Mouse (Mus musculus) forebrain, embryonic 12.5 days (tissue): ENCODE data around the gene Lrrc1. TPM values are rescaled to one million over a fixed set of nuclear protein-coding genes. Genes with fewer than 3 reads are reported as not detected.

Experiments used
- ATAC-seq: fragments of 200-750 bp; cut with Nextera tagmentation; 2 replicates; pipeline ENCODE4 v1.8.0; 2017; ENCODE audit warnings: moderate TSS enrichment; ENCODE audit not compliant: low FRiP score
- H3K27ac ChIP-seq: fragments of 300-500 bp; sonication (generic); 2 replicates; pipeline ENCODE4 v1.5.1; 2016; ENCODE audit warnings: mild to moderate bottlenecking
- H3K27me3 ChIP-seq: fragments of 300-500 bp; sonication (generic); 2 replicates; pipeline ENCODE4 v1.6.1; 2016; ENCODE audit warnings: mild to moderate bottlenecking
- H3K36me3 ChIP-seq: fragments of 300-500 bp; sonication (generic); replicated peaks from 2 replicates; pipeline ENCODE4 v1.6.1; 2016; ENCODE audit warnings: mild to moderate bottlenecking
- H3K4me1 ChIP-seq: fragments of 300-500 bp; sonication (generic); 2 replicates; pipeline ENCODE4 v1.6.1; 2016
- H3K4me2 ChIP-seq: fragments of 300-500 bp; sonication (generic); 2 replicates; pipeline ENCODE4 v1.6.1; 2016; ENCODE audit warnings: mild to moderate bottlenecking, moderate library complexity
- H3K4me3 ChIP-seq: fragments of 300-500 bp; sonication (generic); replicated peaks from 2 replicates; pipeline ENCODE4 v1.5.1; 2016; ENCODE audit warnings: mild to moderate bottlenecking
- H3K9ac ChIP-seq: fragments of 300-500 bp; sonication (generic); 2 replicates; pipeline ENCODE4 v1.6.1; 2016; ENCODE audit warnings: mild to moderate bottlenecking
- H3K9me3 ChIP-seq: fragments of 300-500 bp; sonication (generic); 2 replicates; pipeline ENCODE4 v1.6.1; 2016
- WGBS: fragments of 180-500 bp; shearing (Covaris S2); methylation state at CpG from one replicate; pipeline ENCODE4 v1.1.7; 2016; 5-methylcytosine and 5-hydroxymethylcytosine counted together
- polyA plus RNA-seq: library from polyadenylated mRNA; unstranded; fragments of >200 nt; fragmentation: Nextera tagmentation; extraction: Ambion mirVana; gene quantifications from 2 replicates; pipeline ENCODE4 v1.2.1, GENCODE M21; 2016

Lrrc1 gene
- polyA plus RNA-seq, 1 experiment from 2014 or later = 18.1 TPM

- no peak overlapping the region for H3K9ac ChIP-seq
- no peaks in the 10 kb centered on the region for H3K36me3 ChIP-seq
- H3K27ac ChIP-seq = no peak overlapping the region
- no peak overlapping the region for H3K4me2 ChIP-seq
- peaks cover 9% of the 10 kb centered on the region; the same call in 1 of the 2 replicates for H3K4me1 ChIP-seq
- WGBS = 88% methylated on average over 3 of the region's 3 CpGs
- no peak overlapping the region for H3K4me3 ChIP-seq
- no peaks in the 10 kb centered on the region for H3K27me3 ChIP-seq
- ATAC-seq = no peak
- no peaks in the 10 kb centered on the region for H3K9me3 ChIP-seq
Observed at GRCm38 (mm10) chr9:77411830-77412425, 132.7 kb downstream of the Lrrc1 start.

GRCm38 (mm10) chr9:77410968-77411367 is 133.7 kb downstream of the Lrrc1 start:
- H3K9ac ChIP-seq = no peak overlapping the region
- peaks cover 9% of the 10 kb centered on the region; the same call in 1 of the 2 replicates for H3K4me1 ChIP-seq
- 70% methylated on average over 4 of the region's 4 CpGs for WGBS
- H3K27ac ChIP-seq = no peak overlapping the region
- no peak overlapping the region for H3K4me3 ChIP-seq
- no peaks in the 10 kb centered on the region for H3K36me3 ChIP-seq
- no peaks in the 10 kb centered on the region for H3K27me3 ChIP-seq
- ATAC-seq = no peak
- H3K9me3 ChIP-seq = no peaks in the 10 kb centered on the region
- H3K4me2 ChIP-seq = no peak overlapping the region

- no peak overlapping the region for H3K9ac ChIP-seq
- ATAC-seq = no peak
- peaks cover 9% of the 10 kb centered on the region; the same call in 1 of the 2 replicates for H3K4me1 ChIP-seq
- H3K27ac ChIP-seq = no peak overlapping the region
- no peaks in the 10 kb centered on the region for H3K9me3 ChIP-seq
- no peak overlapping the region for H3K4me3 ChIP-seq
- H3K36me3 ChIP-seq = no peaks in the 10 kb centered on the region
- no peak overlapping the region for H3K4me2 ChIP-seq
- no peaks in the 10 kb centered on the region for H3K27me3 ChIP-seq
- WGBS = 89% methylated on average over 7 of the region's 7 CpGs
Observed at GRCm38 (mm10) chr9:77410524-77410923, 134.1 kb downstream of the Lrrc1 start.

- no peak for ATAC-seq
- Histone ChIP-seq H3K4me2 (no peak overlapping the region), H3K27me3 (no peaks in the 10 kb centered on the region), H3K9me3 (no peaks in the 10 kb centered on the region), H3K27ac (no peak overlapping the region), H3K9ac (no peak overlapping the region), H3K36me3 (no peaks in the 10 kb centered on the region), H3K4me3 (no peak overlapping the region), H3K4me1 (peaks cover 9% of the 10 kb centered on the region; the same call in 1 of the 2 replicates)
- 35% methylated on average over 6 of the region's 6 CpGs for WGBS
Observed at GRCm38 (mm10) chr9:77408053-77408603, 136.5 kb downstream of the Lrrc1 start.

DNA sequence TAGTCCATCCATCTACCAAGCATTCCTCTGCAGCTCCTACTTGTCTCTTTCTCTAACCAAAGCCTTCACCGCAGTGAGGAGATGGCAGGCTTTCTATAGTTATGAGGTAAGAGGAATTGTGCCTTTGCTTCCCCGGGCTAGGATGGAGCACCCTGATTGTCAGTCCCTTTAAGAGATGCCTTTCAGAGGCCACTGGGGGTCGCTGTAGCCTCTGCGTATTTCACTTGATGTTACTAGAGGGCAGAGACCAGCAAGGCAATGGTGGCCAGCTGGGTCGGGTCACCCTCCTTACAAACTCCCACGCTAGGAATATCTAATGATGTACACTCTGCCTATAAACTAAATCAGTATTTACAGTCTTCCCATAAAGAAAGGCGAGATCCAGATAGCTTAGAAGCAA is 137.8 kb downstream of the Lrrc1 start:
- no peaks in the 10 kb centered on the region for H3K9me3 ChIP-seq
- H3K4me2 ChIP-seq = no peak overlapping the region
- H3K4me1 ChIP-seq = peaks cover 9% of the 10 kb centered on the region; the same call in 1 of the 2 replicates
- no peaks in the 10 kb centered on the region for H3K36me3 ChIP-seq
- no peak overlapping the region for H3K9ac ChIP-seq
- H3K27me3 ChIP-seq = no peaks in the 10 kb centered on the region
- no peak overlapping the region for H3K4me3 ChIP-seq
- 50% methylated on average over 7 of the region's 7 CpGs for WGBS
- no peak overlapping the region for H3K27ac ChIP-seq
- 0 out of 2 replicates have a peak, but pooled peaks have one; percentile 27 for ATAC-seq

DNA sequence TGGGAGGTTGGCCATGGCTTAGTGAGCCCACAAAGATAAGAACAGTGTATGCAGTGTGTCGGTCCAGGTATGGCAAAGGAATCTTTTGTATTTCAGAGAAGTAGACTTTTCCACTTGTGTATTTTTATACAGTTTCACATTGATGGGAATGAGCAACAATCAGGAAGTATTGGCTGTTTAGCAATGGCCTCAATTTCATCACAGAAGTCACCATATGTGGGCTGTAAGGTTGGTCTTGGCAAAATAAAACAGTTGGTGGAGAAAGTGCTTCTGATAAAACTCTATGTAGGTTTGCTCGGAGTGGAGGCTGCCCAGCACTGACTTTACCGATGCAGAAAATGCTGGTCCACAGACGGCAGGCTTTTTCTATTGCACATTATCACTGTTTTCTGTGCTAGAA is 140.2 kb downstream of the Lrrc1 start:
- Histone ChIP-seq H3K4me2 (no peak overlapping the region), H3K27me3 (no peaks in the 10 kb centered on the region), H3K4me3 (no peak overlapping the region), H3K9ac (no peak overlapping the region), H3K36me3 (no peaks in the 10 kb centered on the region), H3K4me1 (peaks cover 9% of the 10 kb centered on the region; the same call in 1 of the 2 replicates), H3K27ac (no peak overlapping the region), H3K9me3 (no peaks in the 10 kb centered on the region)
- 85% methylated on average over 4 of the region's 4 CpGs for WGBS
- ATAC-seq = no peak

- Histone ChIP-seq H3K4me3 (no peak overlapping the region), H3K9ac (no peak overlapping the region), H3K27ac (no peak overlapping the region), H3K4me2 (no peak overlapping the region), H3K36me3 (no peaks in the 10 kb centered on the region), H3K4me1 (peaks cover 9% of the 10 kb centered on the region; the same call in 1 of the 2 replicates), H3K27me3 (no peaks in the 10 kb centered on the region), H3K9me3 (no peaks in the 10 kb centered on the region)
- WGBS = 88% methylated on average over 6 of the region's 6 CpGs
- no peak for ATAC-seq
Observed at GRCm38 (mm10) chr9:77403961-77404360, 140.7 kb downstream of the Lrrc1 start.

- WGBS = 81% methylated on average over 1 of the region's 1 CpGs
- Histone ChIP-seq H3K9ac (no peak overlapping the region), H3K9me3 (no peaks in the 10 kb centered on the region), H3K4me1 (peaks cover under 1% of the 10 kb centered on the region; the same call in 1 of the 2 replicates), H3K36me3 (no peaks in the 10 kb centered on the region), H3K27me3 (no peaks in the 10 kb centered on the region), H3K27ac (no peak overlapping the region), H3K4me2 (no peak overlapping the region), H3K4me3 (no peak overlapping the region)
- ATAC-seq = no peak
Observed at GRCm38 (mm10) chr9:77402971-77403370, 141.7 kb downstream of the Lrrc1 start.

DNA sequence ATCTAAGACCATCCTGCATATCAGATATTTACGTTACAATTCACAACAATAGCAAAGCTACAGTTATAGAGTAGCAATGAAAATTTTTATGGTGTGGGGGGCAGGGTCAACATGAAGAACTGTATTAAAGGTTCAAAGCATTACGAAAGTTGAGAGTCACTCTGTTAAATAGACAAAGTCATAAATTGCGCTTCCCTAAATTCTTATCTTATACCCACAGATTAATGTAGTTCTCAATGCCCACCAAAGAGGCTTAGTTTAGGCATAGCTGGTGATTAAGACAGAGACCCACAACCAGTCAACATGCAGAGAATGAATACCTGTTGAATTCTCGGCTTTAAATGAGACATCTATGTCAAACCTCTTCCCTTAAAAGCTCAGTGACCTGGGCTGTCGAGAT is 144.9 kb downstream of the Lrrc1 start:
- Histone ChIP-seq H3K36me3 (no peaks in the 10 kb centered on the region), H3K9me3 (no peaks in the 10 kb centered on the region), H3K4me1 (no peaks in the 10 kb centered on the region), H3K9ac (no peak overlapping the region), H3K4me2 (no peak overlapping the region), H3K27me3 (no peaks in the 10 kb centered on the region), H3K27ac (no peak overlapping the region), H3K4me3 (no peak overlapping the region)
- no peak for ATAC-seq
- 90% methylated on average over 5 of the region's 5 CpGs for WGBS

GRCm38 (mm10) chr9:77398856-77399631 is 145.6 kb downstream of the Lrrc1 start:
- no peak overlapping the region for H3K9ac ChIP-seq
- H3K36me3 ChIP-seq = no peaks in the 10 kb centered on the region
- H3K9me3 ChIP-seq = no peaks in the 10 kb centered on the region
- ATAC-seq = peak; percentile 58; the same call in 1 of the 2 replicates
- WGBS = 30% methylated on average over 13 of the region's 13 CpGs
- no peak overlapping the region for H3K27ac ChIP-seq
- H3K4me1 ChIP-seq = no peaks in the 10 kb centered on the region
- H3K4me2 ChIP-seq = no peak overlapping the region
- no peak overlapping the region for H3K4me3 ChIP-seq
- H3K27me3 ChIP-seq = no peaks in the 10 kb centered on the region

DNA sequence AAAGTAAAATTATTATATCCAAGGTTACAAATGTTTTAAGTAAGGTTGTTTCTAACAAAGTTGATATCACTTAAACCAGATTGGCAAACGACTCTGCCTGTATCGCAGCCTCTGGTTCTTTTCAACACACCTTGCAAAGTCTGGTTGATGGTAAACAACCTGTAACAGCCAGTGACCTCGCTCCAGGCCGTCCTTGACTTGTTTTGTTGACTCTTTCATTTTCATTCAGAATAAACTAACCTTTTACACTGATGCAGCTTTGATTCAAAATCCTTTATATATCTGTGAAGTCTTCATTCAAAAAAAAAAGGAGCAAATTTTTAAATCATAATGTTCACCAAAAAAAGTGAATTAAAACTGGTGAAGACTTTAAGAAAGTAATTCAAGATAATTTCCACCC is 147.6 kb downstream of the Lrrc1 start:
- 73% methylated on average over 4 of the region's 4 CpGs for WGBS
- Histone ChIP-seq H3K27ac (no peak overlapping the region), H3K4me3 (no peak overlapping the region), H3K36me3 (no peaks in the 10 kb centered on the region), H3K9ac (no peak overlapping the region), H3K4me1 (no peaks in the 10 kb centered on the region), H3K9me3 (no peaks in the 10 kb centered on the region), H3K27me3 (no peaks in the 10 kb centered on the region), H3K4me2 (no peak overlapping the region)
- no peak for ATAC-seq

DNA sequence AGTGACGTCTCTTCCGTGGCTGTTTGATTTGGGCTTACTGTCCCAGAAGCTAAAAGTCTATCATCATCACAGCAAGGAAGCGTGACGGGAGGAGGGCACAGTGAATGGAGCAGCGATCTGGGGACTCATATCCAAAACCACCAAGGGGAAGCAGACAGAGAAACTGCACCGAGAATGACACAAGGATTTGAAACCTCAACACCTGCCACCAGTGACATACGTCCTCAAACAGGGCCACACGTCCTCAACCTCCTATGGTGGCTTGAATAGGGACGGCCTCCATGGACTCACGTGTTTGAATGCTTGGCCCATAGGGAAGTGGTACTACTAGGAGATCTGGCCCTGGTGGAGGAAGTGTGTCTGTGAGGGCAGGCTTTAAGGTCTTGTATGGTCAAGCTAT is 153.4 kb downstream of the Lrrc1 start:
- H3K36me3 ChIP-seq = no peaks in the 10 kb centered on the region
- H3K9me3 ChIP-seq = no peaks in the 10 kb centered on the region
- H3K27me3 ChIP-seq = no peaks in the 10 kb centered on the region
- 91% methylated on average over 10 of the region's 10 CpGs for WGBS
- no peak overlapping the region for H3K4me2 ChIP-seq
- no peak overlapping the region for H3K4me3 ChIP-seq
- no peaks in the 10 kb centered on the region for H3K4me1 ChIP-seq
- no peak overlapping the region for H3K9ac ChIP-seq
- ATAC-seq = no peak
- no peak overlapping the region for H3K27ac ChIP-seq
